Mouse (Mus musculus) cerebellum, postnatal 25 days (tissue): ENCODE measurements around the gene Grap2.

ENCODE experiments used
- DNase-seq, 2 experiments: peaks; one replicate each; pipeline ENCODE4 v3.0.0; 2021; ENCODE audit warnings: mixed read lengths in 2 of 2

Gene Grap2

DNA sequence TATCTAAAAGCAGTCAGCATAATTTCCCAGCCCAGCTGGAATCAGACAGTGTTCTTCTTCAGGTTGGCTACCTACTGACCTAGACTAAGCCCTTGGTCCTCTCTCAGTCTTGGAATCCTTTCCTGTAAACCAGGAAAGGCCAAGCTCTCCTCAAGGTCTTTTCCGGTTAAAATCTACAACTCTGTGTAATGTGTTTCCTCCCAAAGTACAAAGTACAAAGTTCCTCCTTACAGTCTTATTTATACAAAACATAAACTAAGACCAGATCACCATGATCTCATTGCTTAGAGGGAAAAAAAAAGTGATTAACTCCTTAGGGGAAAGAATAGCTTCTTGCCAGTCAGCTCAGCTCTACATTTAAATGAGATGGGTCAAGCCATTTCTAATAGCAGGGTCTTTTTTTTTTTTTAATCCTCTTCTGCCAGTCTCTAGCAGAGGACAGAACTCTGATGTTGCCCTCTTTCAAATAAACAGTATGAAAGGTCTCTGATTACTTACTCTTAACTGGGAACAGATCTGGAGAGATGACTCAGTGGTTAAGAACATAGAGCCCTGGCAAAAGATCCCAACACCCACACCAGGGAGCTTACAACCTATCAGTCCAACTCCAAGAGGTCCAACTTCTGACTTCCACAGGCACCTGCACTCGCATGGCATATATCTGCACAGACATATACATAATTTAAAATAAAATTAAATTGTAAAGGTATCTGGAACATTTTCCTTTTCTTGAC lies 69.5 kb downstream of the Grap2 start:
- DNase-seq = no peak

GRCm38 (mm10) chr15:80645006-80645797 lies 72.8 kb downstream of the Grap2 start:
- DNase-seq = no peak

DNA sequence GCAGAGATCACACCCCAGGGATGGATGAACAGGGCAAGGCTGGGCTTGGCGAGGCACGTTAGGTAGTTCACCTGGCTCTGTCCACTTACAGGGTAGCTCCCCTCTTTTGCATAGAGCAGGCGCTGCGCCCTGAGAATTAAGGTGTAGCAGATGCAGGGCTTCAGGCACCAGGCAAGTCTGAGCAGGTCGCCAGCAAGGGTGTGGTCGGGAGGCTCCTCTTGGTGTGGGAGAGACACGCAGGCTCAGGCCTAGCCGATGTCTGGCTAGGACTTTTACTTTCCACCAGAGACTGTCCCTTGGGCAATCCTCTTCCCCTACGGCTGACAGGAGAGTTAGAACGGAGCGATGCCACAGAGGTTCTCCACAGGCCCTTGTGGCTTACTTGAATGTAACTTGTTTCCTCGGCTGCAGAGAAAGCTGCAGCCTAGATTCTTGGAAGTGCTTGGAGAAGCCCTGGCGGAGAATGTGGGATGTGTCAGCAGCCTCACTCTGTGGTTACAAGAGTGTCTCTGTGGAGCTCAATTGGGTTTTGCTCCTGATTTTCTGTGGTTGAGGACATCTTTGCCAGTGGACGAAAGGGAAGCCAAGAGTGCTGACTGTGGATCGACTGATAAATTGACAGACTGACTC lies 76.7 kb downstream of the Grap2 start:
- no peak for DNase-seq

GRCm38 (mm10) chr15:80650412-80650811 lies 78.0 kb downstream of the Grap2 start:
- no peak for DNase-seq

DNA sequence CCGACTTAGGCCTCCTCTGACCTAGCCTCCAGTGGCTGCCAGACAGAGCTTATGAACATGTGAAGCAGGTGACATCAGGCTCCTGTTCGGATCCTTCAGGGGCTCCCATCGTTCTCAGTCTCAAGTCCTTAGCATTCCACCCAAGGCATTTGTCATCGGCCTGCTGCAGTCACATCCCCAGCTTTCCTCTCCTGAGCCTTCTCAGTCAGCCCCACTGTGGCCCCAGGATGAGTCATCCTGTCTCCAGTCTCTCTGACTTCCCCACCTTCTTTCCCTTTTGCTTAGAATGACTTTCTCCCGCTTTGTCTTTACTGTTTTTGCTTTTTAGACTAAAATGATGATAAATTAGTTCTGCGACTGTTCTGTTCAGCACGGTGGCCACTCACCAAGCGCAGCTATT lies 81.5 kb downstream of the Grap2 start:
- DNase-seq = no peak

DNA sequence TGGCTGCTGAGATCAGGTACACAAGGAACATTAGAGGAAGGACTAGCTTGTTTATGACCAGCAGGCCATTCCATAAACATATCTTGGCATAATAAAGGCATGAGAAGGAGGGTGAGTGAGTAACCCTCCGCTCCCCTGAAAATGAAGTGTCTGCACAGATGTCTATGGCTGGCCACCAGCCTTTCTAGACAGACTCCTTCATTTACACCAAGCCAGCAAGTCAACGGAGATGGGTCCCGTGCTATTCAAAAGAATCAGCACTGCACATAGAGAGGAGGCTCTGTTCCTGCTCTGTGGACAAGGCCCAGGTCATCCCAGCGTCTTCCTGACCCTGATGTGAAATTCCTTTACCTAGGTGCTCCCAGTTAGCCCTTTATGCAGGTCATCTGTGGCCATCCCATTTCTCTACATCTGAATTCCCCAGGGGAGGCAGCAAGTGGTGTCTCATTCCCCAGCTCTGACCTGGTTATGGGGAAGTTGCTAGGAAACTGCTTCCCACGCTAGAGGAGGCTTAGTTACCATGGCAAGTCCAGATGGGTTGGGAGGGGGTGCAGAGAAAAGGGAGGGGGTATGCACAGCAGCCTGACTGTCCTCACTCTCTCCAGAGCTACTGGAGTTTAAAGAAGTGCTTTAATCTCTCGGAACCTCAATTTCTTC lies 86.5 kb downstream of the Grap2 start:
- DNase-seq = no peak

- no peak for DNase-seq
These were observed 88.6 kb downstream of the Grap2 start for GRCm38 (mm10) chr15:80660963-80661362.

- no peak for DNase-seq
These were observed 92.0 kb downstream of the Grap2 start for GRCm38 (mm10) chr15:80664444-80664843.

- peak in 1 of 2 experiments; percentile 50 for DNase-seq
These were observed 99.2 kb downstream of the Grap2 start, which contains the start of gene Fam83f for GRCm38 (mm10) chr15:80671295-80672252. Gene Fam83f (plus strand): TSS chr15:80671847.

GRCm38 (mm10) chr15:80672810-80673209 lies 100.4 kb downstream of the Grap2 start:
- DNase-seq = no peak

DNA sequence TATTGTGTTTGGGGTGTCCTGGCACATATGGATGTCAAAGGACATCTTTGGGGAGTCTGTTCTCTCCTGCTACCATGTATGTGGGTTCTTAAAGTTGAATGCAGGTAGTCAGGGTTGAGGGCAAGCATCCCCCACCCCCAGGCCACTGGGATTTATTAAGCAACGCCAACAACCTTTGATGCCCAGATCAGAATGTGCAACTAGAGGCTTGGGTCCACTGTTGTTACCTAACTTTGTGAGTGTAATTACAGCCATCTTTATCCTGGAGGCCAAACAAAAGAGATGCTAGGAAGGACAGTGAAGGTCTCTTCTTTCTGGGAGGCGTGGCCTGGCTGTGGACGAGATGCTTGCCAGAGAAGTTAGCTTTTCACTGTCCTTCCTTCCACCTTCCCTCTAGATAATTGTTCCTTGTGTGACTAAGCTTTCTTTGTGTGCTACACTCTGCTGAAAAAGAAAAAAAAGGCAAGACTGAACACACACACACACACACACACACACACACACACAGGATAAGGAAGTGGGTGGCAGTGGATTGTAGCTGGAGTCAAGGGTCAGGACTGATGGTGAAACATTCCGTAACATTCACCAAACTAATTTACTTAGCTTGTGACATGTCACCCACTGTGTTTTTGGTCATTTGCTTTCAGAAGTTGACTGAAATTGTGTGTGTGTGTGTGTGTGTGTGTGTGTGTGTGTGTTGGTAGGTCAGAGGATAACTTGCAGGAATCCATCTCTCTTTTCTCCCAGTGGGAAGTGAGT lies 101.1 kb downstream of the Grap2 start:
- DNase-seq = no peak

- no peak for DNase-seq
These were observed 102.3 kb downstream of the Grap2 start for GRCm38 (mm10) chr15:80674700-80675099.

GRCm38 (mm10) chr15:80679515-80680215 lies 107.3 kb downstream of the Grap2 start:
- peak; percentile 52 to 60 for DNase-seq

DNA sequence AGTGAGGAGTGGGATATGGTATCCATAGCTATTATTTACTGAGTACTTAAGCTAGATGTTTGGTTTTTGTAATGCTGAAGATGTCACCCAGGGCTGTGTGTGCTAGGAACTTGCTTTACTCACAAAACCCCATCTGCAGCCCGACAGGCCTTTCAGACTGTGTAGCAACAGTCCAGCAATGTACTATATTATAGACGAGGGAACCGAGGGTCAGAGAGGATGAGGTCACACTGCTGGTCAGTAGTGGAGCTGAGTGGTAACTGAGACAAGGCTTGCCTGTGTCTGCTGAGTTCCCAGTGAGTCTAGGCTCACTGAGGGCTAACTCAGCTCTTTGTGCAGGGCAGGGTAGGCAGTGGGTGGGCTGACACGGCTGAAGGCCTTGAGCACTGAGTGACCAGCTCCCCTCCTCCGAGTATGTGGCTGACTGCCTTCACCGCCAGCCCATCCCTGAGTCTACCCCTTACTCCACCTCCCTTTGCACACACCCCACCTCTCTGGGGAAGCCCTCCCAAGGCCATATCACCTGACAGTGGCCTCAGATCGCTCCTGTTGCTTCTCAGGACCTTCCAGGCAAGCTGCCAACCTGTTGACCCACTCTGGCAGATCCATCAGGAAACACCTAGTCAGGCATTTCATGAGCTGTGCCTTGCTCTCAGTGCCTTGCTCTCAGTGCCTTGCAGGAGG lies 108.1 kb downstream of the Grap2 start:
- no peak for DNase-seq

GRCm38 (mm10) chr15:80681466-80681881 lies 109.1 kb downstream of the Grap2 start:
- DNase-seq = no peak

GRCm38 (mm10) chr15:80682343-80682742 lies 109.9 kb downstream of the Grap2 start:
- no peak for DNase-seq

DNA sequence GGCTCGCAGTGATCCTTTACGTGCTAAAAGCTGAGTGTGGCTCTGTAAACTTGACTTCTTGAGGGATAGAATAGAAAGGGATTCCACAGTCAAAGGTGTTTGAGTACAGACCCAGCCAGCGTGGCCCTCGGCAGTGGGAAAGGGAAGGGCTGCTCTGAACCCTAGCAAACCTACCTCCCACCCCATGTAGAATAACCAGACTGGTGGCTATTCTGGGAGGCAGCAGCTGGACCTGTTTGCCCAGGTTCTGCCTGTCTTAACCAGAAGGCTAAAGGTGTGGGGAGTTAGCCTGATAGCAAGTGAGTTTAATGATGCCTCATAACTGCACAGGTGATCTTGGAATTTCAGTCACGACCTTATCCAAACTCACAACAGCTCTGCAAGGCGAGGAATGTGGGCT lies 110.8 kb downstream of the Grap2 start:
- no peak for DNase-seq

- peak in 1 of 2 experiments; percentile 19 for DNase-seq
These were observed 111.6 kb downstream of the Grap2 start for GRCm38 (mm10) chr15:80683990-80684389.

GRCm38 (mm10) chr15:80684786-80685602 lies 112.6 kb downstream of the Grap2 start:
- DNase-seq = no peak
